Mouse (Mus musculus): Measurements from ENCODE around the gene Traf3ip2. TPM values are rescaled to one million over a fixed set of nuclear protein-coding genes. Genes with fewer than 3 reads are reported as not detected.

Traf3ip2 gene
- polyA plus RNA-seq, 1 experiment: 16.9 TPM

DNA sequence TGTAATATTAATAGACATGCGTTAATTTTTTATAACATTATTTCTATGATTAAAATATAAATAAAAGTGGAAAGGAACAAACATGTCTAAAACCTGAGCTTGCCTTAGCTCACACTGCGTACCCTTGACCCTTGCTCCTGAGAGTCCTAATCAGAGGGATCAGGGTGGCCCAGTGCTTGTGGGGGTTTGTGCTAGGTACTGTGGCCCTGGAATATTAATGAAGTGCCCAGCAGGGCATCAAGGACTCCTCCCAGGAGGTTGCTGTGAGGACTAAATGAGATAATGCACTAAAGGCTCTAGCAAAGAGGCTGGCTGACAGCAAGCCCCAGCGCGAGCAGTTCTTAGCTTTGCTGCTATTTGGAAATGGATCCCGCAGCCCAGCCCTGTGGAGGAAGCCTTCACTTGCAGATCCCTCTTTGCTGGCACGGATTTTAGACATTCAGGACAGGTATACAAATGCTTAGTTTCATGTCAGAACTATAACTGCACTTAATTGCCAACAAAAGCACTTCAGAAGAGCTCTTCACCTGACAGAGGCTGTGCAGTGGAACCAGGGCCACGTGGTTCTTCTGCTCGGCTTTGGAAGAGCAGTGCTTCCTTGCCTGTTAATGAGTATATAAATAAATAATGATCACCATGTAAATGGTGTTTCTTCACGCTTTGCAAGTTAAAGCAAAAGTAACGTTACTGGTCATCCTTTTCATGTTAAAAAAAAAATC lies 16.2 kb downstream of the Traf3ip2 start:
- TF ChIP-seq POLR2A (IDR thresholded peaks at IDR 0.05; ENCODE audit: low read depth, low read length) (no peak), CTCF (IDR thresholded peaks at IDR 0.05; ENCODE audit: borderline replicate concordance, insufficient read depth, low read length) (no peak)
- Histone ChIP-seq H3K4me1 (ENCODE audit: control insufficient read depth, insufficient read depth, low read length) (peaks cover 9% of the 10 kb centered on the region), H3K27ac (ENCODE audit: insufficient read depth, low read length) (no peak overlapping the region), H3K4me3 (ENCODE audit: insufficient read depth, low read length) (no peak overlapping the region)

DNA sequence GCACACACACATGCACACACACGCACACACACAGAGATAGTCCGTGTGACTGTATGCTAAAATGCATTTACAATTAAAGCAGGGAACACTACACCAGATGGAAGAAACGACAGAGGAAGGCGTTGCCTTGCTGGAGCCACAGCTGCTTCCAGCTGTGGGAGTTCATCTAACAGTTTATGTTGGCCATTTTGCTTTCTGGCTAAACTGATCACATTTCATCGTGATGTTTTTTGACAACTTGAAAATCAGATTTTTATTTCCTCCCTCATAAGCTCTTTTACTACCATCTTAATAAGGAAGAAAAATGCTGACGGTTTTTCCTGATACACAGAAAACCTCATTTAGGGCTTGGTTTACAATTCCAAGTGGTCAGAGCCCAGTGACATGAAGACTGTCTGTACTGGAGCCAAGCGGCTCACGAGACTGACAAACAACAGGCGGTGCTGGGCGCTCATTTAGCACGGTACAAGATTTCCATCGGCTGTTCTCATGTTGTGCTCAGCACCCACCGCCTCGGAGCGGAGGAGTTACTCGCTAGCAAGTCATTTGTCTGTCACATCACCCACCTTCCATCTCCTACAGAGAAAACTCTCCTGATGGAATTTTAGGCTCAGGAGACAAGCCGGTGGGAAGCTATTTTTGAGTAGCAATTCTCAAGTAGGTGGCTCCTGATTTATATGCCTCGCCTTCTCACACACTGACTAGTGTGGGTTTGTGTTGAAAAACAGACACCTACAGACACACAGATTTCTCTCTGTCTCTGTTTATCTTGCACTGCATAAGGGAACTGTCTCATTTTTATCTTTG lies 17.2 kb downstream of the Traf3ip2 start:
- Histone ChIP-seq H3K27ac (ENCODE audit: insufficient read depth, low read length) (peak overlapping the region; percentile 38), H3K4me3 (ENCODE audit: insufficient read depth, low read length) (no peak overlapping the region)

DNA sequence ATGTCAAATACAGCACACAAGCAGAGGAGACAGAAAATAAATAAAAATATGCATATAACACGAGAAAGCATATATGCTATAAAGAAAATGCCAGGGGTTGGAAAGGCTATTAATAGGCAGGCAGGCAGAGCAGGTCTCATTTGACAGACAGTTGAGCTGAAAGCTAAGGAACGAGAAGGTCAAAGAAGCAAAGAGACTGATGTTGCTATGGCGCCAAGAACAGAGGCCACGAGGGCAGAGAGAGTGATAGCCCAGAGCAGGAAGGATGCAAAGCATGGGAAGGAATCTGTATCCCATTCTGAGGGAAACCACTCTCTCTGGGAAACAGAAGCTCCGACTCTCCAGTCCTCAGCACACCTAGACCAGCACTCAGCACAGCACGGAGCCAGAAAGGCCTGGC lies 18.1 kb downstream of the Traf3ip2 start:
- H3K27ac ChIP-seq (ENCODE audit: insufficient read depth, low read length): no peak overlapping the region

More for the DNA sequence above, 17.2 kb downstream of the Traf3ip2 start:
- TF ChIP-seq POLR2A (IDR thresholded peaks at IDR 0.05; ENCODE audit: low read depth, low read length) (no peak), CTCF (IDR thresholded peaks at IDR 0.05; ENCODE audit: borderline replicate concordance, insufficient read depth, low read length) (no peak)
- H3K4me1 ChIP-seq (ENCODE audit: control insufficient read depth, insufficient read depth, low read length): peaks cover 9% of the 10 kb centered on the region

DNA sequence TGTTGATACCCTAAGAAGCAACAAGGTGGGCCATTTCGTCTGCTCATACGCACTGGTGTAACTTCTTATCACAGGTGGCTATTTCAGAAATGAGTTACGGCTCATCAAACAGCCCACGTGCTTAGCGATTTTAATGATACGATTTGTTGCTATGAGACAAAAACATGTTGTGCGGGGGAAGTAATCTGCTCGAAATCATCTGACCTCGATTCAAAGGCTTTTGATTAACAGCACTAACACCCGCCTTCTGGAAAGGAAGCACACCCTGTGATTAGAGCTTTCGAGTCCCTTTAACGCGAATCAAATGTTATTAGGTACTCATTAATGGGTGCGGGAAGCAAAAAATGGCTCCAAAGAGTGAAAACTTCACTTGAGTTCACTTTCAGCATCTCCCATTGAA lies 18.9 kb downstream of the Traf3ip2 start:
- Histone ChIP-seq H3K27ac (ENCODE audit: insufficient read depth, low read length) (no peak overlapping the region), H3K4me1 (ENCODE audit: control insufficient read depth, insufficient read depth, low read length) (peaks cover 3% of the 10 kb centered on the region; the same call in 1 of the 2 replicates), H3K4me3 (ENCODE audit: insufficient read depth, low read length) (no peak overlapping the region)
- TF ChIP-seq CTCF (IDR thresholded peaks at IDR 0.05; ENCODE audit: borderline replicate concordance, insufficient read depth, low read length) (no peak), POLR2A (IDR thresholded peaks at IDR 0.05; ENCODE audit: low read depth, low read length) (no peak)

More for the DNA sequence above, 18.1 kb downstream of the Traf3ip2 start:
- peaks cover 3% of the 10 kb centered on the region; the same call in 1 of the 2 replicates for H3K4me1 ChIP-seq (ENCODE audit: control insufficient read depth, insufficient read depth, low read length)
- H3K4me3 ChIP-seq (ENCODE audit: insufficient read depth, low read length): no peak overlapping the region
- TF ChIP-seq POLR2A (IDR thresholded peaks at IDR 0.05; ENCODE audit: low read depth, low read length): no peak
- no peak for TF ChIP-seq CTCF (IDR thresholded peaks at IDR 0.05; ENCODE audit: borderline replicate concordance, insufficient read depth, low read length)

DNA sequence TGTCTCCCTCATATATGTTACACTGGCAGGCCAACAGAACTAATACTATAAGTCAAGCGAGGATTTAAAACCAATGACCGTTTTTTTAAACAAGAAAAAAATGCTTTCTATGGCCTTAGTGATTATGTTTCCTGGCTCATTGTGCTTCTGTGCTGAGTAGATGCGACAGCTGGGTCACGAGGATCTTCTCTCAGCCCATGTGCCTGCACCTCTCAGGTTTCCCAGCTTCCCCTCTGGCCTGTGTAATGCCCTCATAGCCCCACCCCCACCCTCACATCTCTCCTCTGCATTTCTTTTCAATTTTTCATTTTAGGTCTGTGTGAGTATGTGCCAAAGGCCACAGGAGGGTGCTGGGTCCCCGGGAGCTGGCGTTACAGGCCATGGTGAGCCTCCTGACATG lies 20.6 kb downstream of the Traf3ip2 start:
- peaks cover 3% of the 10 kb centered on the region; the same call in 1 of the 2 replicates for H3K4me1 ChIP-seq (ENCODE audit: control insufficient read depth, insufficient read depth, low read length)
- no peak overlapping the region for H3K4me3 ChIP-seq (ENCODE audit: insufficient read depth, low read length)
- H3K27ac ChIP-seq (ENCODE audit: insufficient read depth, low read length): no peak overlapping the region
- TF ChIP-seq CTCF (IDR thresholded peaks at IDR 0.05; ENCODE audit: borderline replicate concordance, insufficient read depth, low read length): no peak
- no peak for TF ChIP-seq POLR2A (IDR thresholded peaks at IDR 0.05; ENCODE audit: low read depth, low read length)

DNA sequence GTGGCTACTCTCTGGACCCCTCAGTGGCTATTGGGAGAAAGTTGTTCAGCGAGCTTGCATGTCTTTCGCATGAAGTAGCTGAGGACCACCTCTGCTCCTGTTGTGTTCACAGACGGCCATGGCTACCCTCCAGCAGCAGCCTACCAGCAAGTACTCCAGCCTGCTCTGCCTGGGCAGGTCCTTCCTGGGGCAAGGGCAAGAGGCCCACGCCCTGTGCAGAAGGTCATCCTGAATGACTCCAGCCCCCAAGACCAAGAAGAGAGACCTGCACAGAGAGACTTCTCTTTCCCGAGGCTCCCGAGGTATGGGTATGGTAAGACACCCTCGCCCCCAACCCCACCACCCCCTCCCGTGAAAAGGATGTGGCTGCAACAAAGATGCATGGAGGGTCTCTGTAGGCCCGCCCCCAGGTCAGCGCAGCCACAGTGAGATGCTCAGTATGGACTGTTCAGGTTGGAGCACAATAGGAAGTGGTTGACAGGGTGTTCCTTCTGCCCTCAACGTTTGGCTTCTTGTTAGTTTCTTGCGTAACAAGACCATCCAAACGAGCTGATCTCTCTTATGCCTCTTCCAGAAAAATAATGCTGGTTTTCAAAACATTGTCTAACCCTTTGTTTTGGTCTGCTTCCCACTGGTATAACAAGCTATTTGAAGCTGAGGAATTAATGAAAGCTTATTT lies 21.8 kb downstream of the Traf3ip2 start:
- H3K4me1 ChIP-seq (ENCODE audit: control insufficient read depth, insufficient read depth, low read length): peaks cover 10% of the 10 kb centered on the region
- TF ChIP-seq POLR2A (IDR thresholded peaks at IDR 0.05; ENCODE audit: low read depth, low read length) (no peak), CTCF (IDR thresholded peaks at IDR 0.05; ENCODE audit: borderline replicate concordance, insufficient read depth, low read length) (no peak)
- no peak overlapping the region for H3K27ac ChIP-seq (ENCODE audit: insufficient read depth, low read length)
- no peak overlapping the region for H3K4me3 ChIP-seq (ENCODE audit: insufficient read depth, low read length)

DNA sequence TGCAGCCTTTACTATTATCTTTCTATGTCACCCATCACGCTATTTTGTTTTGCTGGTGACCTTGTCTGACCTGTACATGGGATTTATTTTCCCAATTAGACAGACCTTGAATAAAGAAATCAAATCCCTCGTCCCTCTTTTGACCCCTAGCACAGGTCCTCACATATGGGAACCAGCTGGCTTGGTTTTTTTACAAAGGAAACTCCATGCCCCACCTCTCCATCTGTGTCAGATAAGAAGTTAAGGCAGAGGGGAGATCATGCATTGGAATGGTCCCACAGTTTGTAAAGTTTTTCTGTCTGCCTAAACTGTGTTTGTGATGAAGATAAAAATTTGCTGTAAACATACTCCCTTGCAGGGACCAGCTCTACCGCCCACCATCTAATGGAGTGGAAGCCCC lies 26.1 kb downstream of the Traf3ip2 start:
- peaks cover 14% of the 10 kb centered on the region for H3K4me1 ChIP-seq (ENCODE audit: control insufficient read depth, insufficient read depth, low read length)
- H3K27ac ChIP-seq (ENCODE audit: insufficient read depth, low read length): peak overlapping the region; percentile 94
- TF ChIP-seq POLR2A (IDR thresholded peaks at IDR 0.05; ENCODE audit: low read depth, low read length) (no peak), CTCF (IDR thresholded peaks at IDR 0.05; ENCODE audit: borderline replicate concordance, insufficient read depth, low read length) (no peak)
- no peak overlapping the region for H3K4me3 ChIP-seq (ENCODE audit: insufficient read depth, low read length)

DNA sequence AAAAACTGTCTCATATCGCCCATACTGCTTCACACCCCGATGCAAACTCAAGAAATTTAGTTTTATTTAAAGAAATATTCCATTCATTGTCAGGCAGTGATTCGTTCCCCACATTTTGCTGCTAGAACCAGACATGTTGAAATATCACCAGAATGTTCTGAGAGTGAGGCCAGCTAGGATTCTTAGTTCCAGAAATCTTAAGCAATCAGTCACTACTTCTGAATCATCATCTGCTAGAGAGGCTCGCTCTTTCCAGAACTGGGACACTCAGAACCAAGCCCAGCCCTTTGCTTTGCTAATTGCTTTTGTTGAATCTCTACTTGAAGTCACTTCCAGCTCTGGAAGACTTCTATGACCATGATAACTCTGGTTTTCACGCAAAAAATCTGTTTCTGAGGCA lies 27.0 kb downstream of the Traf3ip2 start:
- H3K4me3 ChIP-seq (ENCODE audit: insufficient read depth, low read length): no peak overlapping the region
- TF ChIP-seq POLR2A (IDR thresholded peaks at IDR 0.05; ENCODE audit: low read depth, low read length): no peak
- TF ChIP-seq CTCF (IDR thresholded peaks at IDR 0.05; ENCODE audit: borderline replicate concordance, insufficient read depth, low read length): no peak
- peaks cover 14% of the 10 kb centered on the region for H3K4me1 ChIP-seq (ENCODE audit: control insufficient read depth, insufficient read depth, low read length)
- peak overlapping the region; percentile 94 for H3K27ac ChIP-seq (ENCODE audit: insufficient read depth, low read length)

DNA sequence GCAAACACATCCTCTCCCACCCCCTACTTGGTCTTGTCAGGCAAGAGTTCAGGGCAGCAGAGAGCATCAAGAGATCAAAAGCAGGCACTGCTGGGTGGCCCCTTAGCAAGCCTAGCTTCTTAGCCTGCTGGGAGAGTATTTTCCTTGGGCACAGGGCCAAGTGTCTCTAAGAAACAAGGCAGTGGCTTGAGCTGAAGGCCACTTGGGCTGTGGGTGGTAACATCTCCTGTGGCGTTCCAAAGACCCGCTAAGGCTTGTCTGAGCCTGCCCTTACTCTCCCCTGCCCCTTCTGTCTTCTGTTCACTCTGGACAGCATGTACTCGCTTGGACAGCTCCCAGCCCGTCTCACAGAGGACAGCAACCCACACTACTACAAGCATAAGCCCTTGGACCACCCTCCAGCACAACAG lies 28.1 kb downstream of the Traf3ip2 start:
- Histone ChIP-seq H3K4me3 (ENCODE audit: insufficient read depth, low read length) (no peak overlapping the region), H3K4me1 (ENCODE audit: control insufficient read depth, insufficient read depth, low read length) (peaks cover 14% of the 10 kb centered on the region), H3K27ac (ENCODE audit: insufficient read depth, low read length) (peak overlapping the region; percentile 86; the same call in 1 of the 2 replicates)
- TF ChIP-seq POLR2A (IDR thresholded peaks at IDR 0.05; ENCODE audit: low read depth, low read length): no peak
- TF ChIP-seq CTCF (IDR thresholded peaks at IDR 0.05; ENCODE audit: borderline replicate concordance, insufficient read depth, low read length): no peak

All from embryonic fibroblast, embryonic 13.5 days (primary cell).